Mouse (Mus musculus) heart, embryonic 11.5 days (tissue): Measurements from ENCODE around the gene Birc3. TPM values are rescaled to one million over a fixed set of nuclear protein-coding genes. Genes with fewer than 3 reads are reported as not detected.
A peak's percentile ranks its signal among the peaks of the same experiment; 100 is the strongest.

Experiments used
- ATAC-seq: fragments of 200-750 bp; cut with Nextera tagmentation; replicated peaks from 2 replicates; pipeline ENCODE4 v1.8.0; 2017; ENCODE audit warnings: moderate library complexity; ENCODE audit not compliant: insufficient number of reproducible peaks, low FRiP score, low TSS enrichment
- H3K27ac ChIP-seq: fragments of 300-500 bp; sonication (generic); 2 replicates; pipeline ENCODE4 v1.5.1; 2014; ENCODE audit warnings: mild to moderate bottlenecking, low read depth, low read length
- H3K27me3 ChIP-seq: fragments of 300-500 bp; sonication (generic); 2 replicates; pipeline ENCODE4 v1.6.1; 2014; ENCODE audit warnings: mild to moderate bottlenecking, low read length, mixed read lengths; ENCODE audit not compliant: control insufficient read depth, insufficient read depth
- H3K36me3 ChIP-seq: fragments of 300-500 bp; sonication (generic); 2 replicates; pipeline ENCODE4 v1.6.1; 2014; ENCODE audit warnings: mild to moderate bottlenecking, low read length, moderate library complexity, mixed read lengths; ENCODE audit not compliant: control insufficient read depth, insufficient read depth
- H3K4me1 ChIP-seq: fragments of 300-500 bp; sonication (generic); 2 replicates; pipeline ENCODE4 v1.6.1; 2014; ENCODE audit warnings: low read length; ENCODE audit not compliant: control insufficient read depth, insufficient read depth
- H3K4me2 ChIP-seq: fragments of 300-500 bp; sonication (generic); 2 replicates; pipeline ENCODE4 v1.6.1; 2014; ENCODE audit warnings: mild to moderate bottlenecking, moderate library complexity
- H3K4me3 ChIP-seq: fragments of 300-500 bp; sonication (generic); 2 replicates; pipeline ENCODE4 v1.5.1; 2014; ENCODE audit warnings: low read depth, low read length
- H3K9ac ChIP-seq: fragments of 300-500 bp; sonication (generic); 2 replicates; pipeline ENCODE4 v1.6.1; 2014; ENCODE audit warnings: mild to moderate bottlenecking, low read depth, low read length, moderate library complexity
- H3K9me3 ChIP-seq: fragments of 300-500 bp; sonication (generic); replicated peaks from 2 replicates; pipeline ENCODE4 v1.6.1; 2016; ENCODE audit warnings: low read length; ENCODE audit not compliant: control insufficient read depth
- WGBS: fragments of 180-500 bp; shearing (Covaris S2); extraction: QIAGEN DNeasy Blood & Tissue Kit; methylation state at CpG from one replicate; pipeline ENCODE4 v1.1.7; 2014; ENCODE audit not compliant: insufficient replicate concordance; 5-methylcytosine and 5-hydroxymethylcytosine counted together
- polyA plus RNA-seq: library from polyadenylated mRNA; unstranded; fragments of >200 nt; fragmentation: Nextera tagmentation; extraction: Ambion mirVana; gene quantifications from 2 replicates; pipeline ENCODE4 v1.2.1, GENCODE M21; 2014

The Birc3 gene
- polyA plus RNA-seq, 1 experiment from 2014 or later, result 4.2 TPM

GRCm38 (mm10) chr9:7837806-7838440 is 35.1 kb downstream of the Birc3 start:
- Histone ChIP-seq H3K36me3 (no peaks in the 10 kb centered on the region), H3K9ac (peak overlapping the region; percentile 95), H3K9me3 (no peaks in the 10 kb centered on the region), H3K4me1 (no peaks in the 10 kb centered on the region), H3K4me2 (peak overlapping the region; percentile 77), H3K27ac (peak overlapping the region; percentile 99), H3K27me3 (no peaks in the 10 kb centered on the region), H3K4me3 (peak overlapping the region; percentile 73)
- ATAC-seq, result no peak
- 22% methylated on average over 14 of the region's 14 CpGs for WGBS

- Histone ChIP-seq H3K4me2 (peak within 1 kb of the TSS; percentile 77), H3K27me3 (no peaks in the 10 kb centered on the region), H3K27ac (peak within 1 kb of the TSS; percentile 99), H3K4me3 (peak within 1 kb of the TSS; percentile 73), H3K36me3 (peaks cover 2% of the 10 kb centered on the region; the same call in 1 of the 2 replicates), H3K9me3 (no peaks in the 10 kb centered on the region), H3K9ac (peak within 1 kb of the TSS; percentile 95), H3K4me1 (no peaks in the 10 kb centered on the region)
- ATAC-seq, result peak; percentile 97
- WGBS, result under 1% methylated on average over 68 of the region's 68 CpGs
Measured at GRCm38 (mm10) chr9:7836905-7837805, 35.8 kb downstream of the Birc3 start, which contains the start of gene Birc2. Birc2 (minus strand) TSS chr9:7837064.

GRCm38 (mm10) chr9:7836331-7836730 is 36.7 kb downstream of the Birc3 start:
- H3K4me1 ChIP-seq, result no peaks in the 10 kb centered on the region
- under 1% methylated on average over 16 of the region's 16 CpGs for WGBS
- H3K27ac ChIP-seq, result peak overlapping the region; percentile 99
- peak overlapping the region; percentile 73 for H3K4me3 ChIP-seq
- 0 out of 2 replicates have a peak, but pooled peaks have one; percentile 48 for ATAC-seq
- peak overlapping the region; percentile 77 for H3K4me2 ChIP-seq
- H3K9me3 ChIP-seq, result no peaks in the 10 kb centered on the region
- peak overlapping the region; percentile 95 for H3K9ac ChIP-seq
- H3K36me3 ChIP-seq, result peaks cover 2% of the 10 kb centered on the region; the same call in 1 of the 2 replicates
- no peaks in the 10 kb centered on the region for H3K27me3 ChIP-seq

DNA sequence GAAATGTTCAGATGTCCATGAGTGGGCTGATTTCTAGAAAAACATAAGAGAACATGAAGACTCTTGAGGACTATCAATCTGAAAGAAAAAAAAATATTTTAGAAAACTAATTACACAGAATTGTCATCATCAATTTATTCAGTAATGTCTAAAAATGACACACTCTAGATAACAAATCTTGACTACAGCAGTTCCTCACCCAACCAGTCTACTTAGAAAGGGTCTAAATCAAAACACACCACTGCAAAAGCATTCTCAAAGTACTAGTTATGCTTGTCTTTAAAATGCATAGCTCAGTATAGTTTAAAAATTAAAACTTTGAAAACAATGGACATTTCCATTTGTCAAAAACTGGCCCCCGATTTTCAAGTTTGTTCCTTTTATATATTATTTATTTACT is 37.7 kb downstream of the Birc3 start:
- Histone ChIP-seq H3K4me2 (peak overlapping the region; percentile 77; the same call in 1 of the 2 replicates), H3K9me3 (no peaks in the 10 kb centered on the region), H3K9ac (no peak overlapping the region), H3K27me3 (no peaks in the 10 kb centered on the region), H3K27ac (no peak overlapping the region), H3K36me3 (peaks cover 2% of the 10 kb centered on the region; the same call in 1 of the 2 replicates), H3K4me1 (no peaks in the 10 kb centered on the region), H3K4me3 (no peak overlapping the region)
- ATAC-seq, result no peak
- WGBS, result 75% methylated on average over 1 of the region's 1 CpGs

GRCm38 (mm10) chr9:7833421-7833820 is 39.6 kb downstream of the Birc3 start:
- Histone ChIP-seq H3K9me3 (no peaks in the 10 kb centered on the region), H3K27ac (no peak overlapping the region), H3K27me3 (no peaks in the 10 kb centered on the region), H3K9ac (no peak overlapping the region), H3K36me3 (peaks cover 2% of the 10 kb centered on the region; the same call in 1 of the 2 replicates), H3K4me2 (peak overlapping the region; percentile 9; the same call in 1 of the 2 replicates), H3K4me1 (peaks cover 5% of the 10 kb centered on the region), H3K4me3 (no peak overlapping the region)
- no peak for ATAC-seq
- 87% methylated on average over 6 of the region's 6 CpGs for WGBS

- WGBS, result 39% methylated on average over 9 of the region's 9 CpGs
- Histone ChIP-seq H3K4me1 (peaks cover 5% of the 10 kb centered on the region), H3K27me3 (no peaks in the 10 kb centered on the region), H3K27ac (peak overlapping the region; percentile 46; the same call in 1 of the 2 replicates), H3K36me3 (peaks cover 2% of the 10 kb centered on the region; the same call in 1 of the 2 replicates), H3K9me3 (no peaks in the 10 kb centered on the region), H3K9ac (no peak overlapping the region), H3K4me3 (no peak overlapping the region), H3K4me2 (peak overlapping the region; percentile 31)
- ATAC-seq, result peak; percentile 80
Measured at GRCm38 (mm10) chr9:7829531-7830528, 43.2 kb downstream of the Birc3 start.

DNA sequence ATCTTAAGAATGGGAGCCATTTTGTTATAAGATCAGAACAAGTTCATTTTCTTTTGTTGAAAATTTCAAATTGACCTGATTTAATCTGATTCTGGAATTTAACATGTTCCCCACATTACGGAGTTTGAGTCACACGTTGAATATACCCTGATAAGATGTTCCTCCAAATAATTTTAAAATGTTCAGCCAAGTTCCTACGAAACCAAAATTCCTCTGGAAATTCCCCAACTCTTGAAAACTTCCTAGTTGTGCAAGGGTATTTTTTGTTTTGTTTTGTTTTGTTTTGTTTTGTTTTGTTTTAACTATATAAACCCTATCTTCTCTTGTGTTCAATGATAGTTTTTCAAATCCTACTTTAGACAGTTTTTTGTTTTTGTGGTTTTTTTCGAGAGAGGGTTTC is 44.3 kb downstream of the Birc3 start:
- no peaks in the 10 kb centered on the region for H3K27me3 ChIP-seq
- peaks cover 3% of the 10 kb centered on the region; the same call in 1 of the 2 replicates for H3K36me3 ChIP-seq
- H3K4me2 ChIP-seq, result no peak overlapping the region
- WGBS, result 95% methylated on average over 4 of the region's 4 CpGs
- H3K4me3 ChIP-seq, result no peak overlapping the region
- H3K27ac ChIP-seq, result no peak overlapping the region
- no peaks in the 10 kb centered on the region for H3K9me3 ChIP-seq
- H3K9ac ChIP-seq, result no peak overlapping the region
- H3K4me1 ChIP-seq, result peaks cover 5% of the 10 kb centered on the region
- no peak for ATAC-seq

DNA sequence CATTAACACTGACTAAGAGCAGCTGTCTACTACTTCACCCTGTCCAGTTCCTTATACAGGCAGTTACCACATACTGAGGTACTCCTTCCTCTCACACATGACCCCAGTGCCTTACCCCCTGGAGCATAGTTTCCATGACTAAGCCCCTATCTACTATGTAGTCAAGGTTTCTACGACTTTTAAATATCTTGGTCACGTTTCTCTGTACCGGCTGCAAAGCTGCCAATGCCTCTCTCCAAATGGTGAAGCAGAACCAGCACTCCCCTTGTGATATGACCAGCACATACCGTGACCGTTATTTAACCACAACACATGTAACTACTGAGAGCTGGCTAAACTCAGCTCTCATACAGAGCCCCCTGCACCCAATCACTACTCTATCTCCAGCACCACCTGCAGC is 48.1 kb downstream of the Birc3 start:
- peaks cover 5% of the 10 kb centered on the region for H3K4me1 ChIP-seq
- H3K36me3 ChIP-seq, result peaks cover 6% of the 10 kb centered on the region
- H3K9ac ChIP-seq, result no peak overlapping the region
- no peak overlapping the region for H3K4me2 ChIP-seq
- H3K4me3 ChIP-seq, result no peak overlapping the region
- no peaks in the 10 kb centered on the region for H3K9me3 ChIP-seq
- no peak for ATAC-seq
- no peak overlapping the region for H3K27ac ChIP-seq
- 87% methylated on average over 5 of the region's 5 CpGs for WGBS
- no peaks in the 10 kb centered on the region for H3K27me3 ChIP-seq
